9 mouse cellular contexts compared by ENCODE assay signal in the genomic region with DNA sequence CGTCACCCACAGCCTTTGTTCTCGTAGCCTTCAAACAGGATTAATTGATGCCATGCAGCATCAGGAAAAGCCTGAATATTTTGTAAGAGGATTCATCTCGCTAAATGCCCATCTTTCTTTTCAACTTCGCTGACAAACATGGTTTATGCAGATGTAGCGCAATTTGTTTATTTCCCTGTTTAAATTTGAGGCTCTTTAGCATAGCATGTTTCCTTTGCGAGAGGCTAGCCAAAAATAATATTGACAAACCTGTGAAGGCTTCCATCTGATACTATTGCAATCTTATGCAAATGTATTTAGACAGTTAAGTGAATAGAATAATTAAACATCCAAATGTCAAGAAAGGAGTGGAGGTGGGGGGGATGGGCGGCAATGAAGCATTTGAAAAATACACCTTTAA.
"Had no signal": no experiment of that assay in that cellular context is flagged by ENCODE, and none has a peak within 500 bp of the region (broad histone marks: within the 10 kb centered on the region; RNA-seq: fewer than 3 reads in every experiment).

No protein-coding gene starts in this region.

- H3K9ac ChIP-seq: limb, embryonic 13.5 days; liver, embryonic 14.5 days; midbrain, embryonic 12.5 days had no signal

- H3K36me3 ChIP-seq: midbrain, embryonic 12.5 days had no signal

- DNase-seq: kidney, adult 2 months; left cerebral cortex, postnatal 4 days; lung, adult 2 months; right cerebral cortex, postnatal 14 days; thymus, adult 18-20 months; thymus, postnatal 14 days had no signal

- H3K4me2 ChIP-seq: limb, embryonic 13.5 days; midbrain, embryonic 12.5 days had no signal

- H3K27me3 ChIP-seq: limb, embryonic 13.5 days; midbrain, embryonic 12.5 days had no signal

- H3K27ac ChIP-seq: limb, embryonic 13.5 days; liver, embryonic 14.5 days; midbrain, embryonic 12.5 days had no signal

- H3K4me3 ChIP-seq: limb, embryonic 13.5 days; midbrain, embryonic 12.5 days had no signal

- H3K9me3 ChIP-seq: limb, embryonic 13.5 days; midbrain, embryonic 12.5 days had no signal
